Mouse (Mus musculus) heart, embryonic 16.5 days (tissue): ENCODE data around the gene Nfib. TPM values are rescaled to one million over a fixed set of nuclear protein-coding genes. Genes with fewer than 3 reads are reported as not detected.

Source experiments
- ATAC-seq: fragments of 200-750 bp; cut with Nextera tagmentation; replicated peaks from 2 replicates; pipeline ENCODE4 v1.8.0; 2017; ENCODE audit warnings: moderate number of reproducible peaks; ENCODE audit not compliant: insufficient read depth, low FRiP score; ENCODE audit errors: extremely low read depth
- H3K27ac ChIP-seq: fragments of 300-500 bp; sonication (generic); 2 replicates; pipeline ENCODE4 v1.5.1; 2014; ENCODE audit warnings: mild to moderate bottlenecking, low read length, control low read depth, moderate library complexity
- H3K27me3 ChIP-seq: fragments of 300-500 bp; sonication (generic); 2 replicates; pipeline ENCODE4 v1.6.1; 2014; ENCODE audit warnings: low read length, mixed read lengths; ENCODE audit not compliant: control insufficient read depth, insufficient read depth
- H3K36me3 ChIP-seq: fragments of 300-500 bp; sonication (generic); 2 replicates; pipeline ENCODE4 v1.6.1; 2014; ENCODE audit not compliant: control insufficient read depth, insufficient read depth
- H3K4me1 ChIP-seq: fragments of 300-500 bp; sonication (generic); 2 replicates; pipeline ENCODE4 v1.6.1; 2014; ENCODE audit warnings: low read length, mixed read lengths; ENCODE audit not compliant: control insufficient read depth, insufficient read depth
- H3K4me2 ChIP-seq: fragments of 300-500 bp; sonication (generic); 2 replicates; pipeline ENCODE4 v1.6.1; 2014; ENCODE audit warnings: low read depth, mild to moderate bottlenecking, control low read depth, low read length
- H3K4me3 ChIP-seq: fragments of 300-500 bp; sonication (generic); 2 replicates; pipeline ENCODE4 v1.5.1; 2014; ENCODE audit warnings: mild to moderate bottlenecking, control low read depth, low read length
- H3K9ac ChIP-seq: fragments of 300-500 bp; sonication (generic); 2 replicates; pipeline ENCODE4 v1.6.1; 2014; ENCODE audit warnings: low read length, control low read depth
- H3K9me3 ChIP-seq: fragments of 300-500 bp; sonication (generic); replicated peaks from 2 replicates; pipeline ENCODE4 v1.6.1; 2016; ENCODE audit warnings: low read length; ENCODE audit not compliant: control insufficient read depth
- WGBS: fragments of 180-500 bp; shearing (Covaris S2); extraction: QIAGEN DNeasy Blood & Tissue Kit; methylation state at CpG from one replicate; pipeline ENCODE4 v1.1.7; 2014; 5-methylcytosine and 5-hydroxymethylcytosine counted together
- polyA plus RNA-seq: library from polyadenylated mRNA; unstranded; fragments of >200 nt; fragmentation: Nextera tagmentation; extraction: Ambion mirVana; gene quantifications from 2 replicates; pipeline ENCODE4 v1.2.1, GENCODE M21; 2015

Nfib gene
- polyA plus RNA-seq, 1 experiment from 2014 or later = 56.7 TPM

DNA sequence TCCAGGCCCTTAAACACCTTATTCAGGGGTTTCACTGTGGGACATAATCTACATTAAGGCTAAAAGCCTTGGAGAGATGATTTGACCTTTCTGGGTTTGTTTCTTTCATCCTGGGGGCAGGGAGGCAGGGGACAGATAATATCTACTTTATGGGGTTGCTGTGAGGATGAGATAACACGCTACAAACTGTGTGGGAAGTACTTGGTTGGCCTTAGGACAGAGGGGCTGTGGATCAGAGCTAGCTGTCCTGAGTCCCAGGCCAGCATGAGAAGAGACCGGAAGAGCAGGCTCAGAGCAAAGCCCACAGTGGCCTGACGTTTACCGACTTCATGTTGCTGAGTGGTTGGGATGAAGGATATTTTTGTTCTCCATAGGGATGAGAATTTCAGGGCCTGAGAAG, 81.7 kb downstream of the Nfib start:
- H3K9ac ChIP-seq = no peak overlapping the region
- ATAC-seq = no peak
- WGBS = 54% methylated on average over 4 of the region's 4 CpGs
- H3K27me3 ChIP-seq = no peaks in the 10 kb centered on the region
- no peak overlapping the region for H3K4me3 ChIP-seq
- H3K4me2 ChIP-seq = no peak overlapping the region
- H3K9me3 ChIP-seq = no peaks in the 10 kb centered on the region
- no peaks in the 10 kb centered on the region for H3K36me3 ChIP-seq
- peaks cover 21% of the 10 kb centered on the region for H3K4me1 ChIP-seq
- peak overlapping the region; percentile 29; the same call in 1 of the 2 replicates for H3K27ac ChIP-seq

DNA sequence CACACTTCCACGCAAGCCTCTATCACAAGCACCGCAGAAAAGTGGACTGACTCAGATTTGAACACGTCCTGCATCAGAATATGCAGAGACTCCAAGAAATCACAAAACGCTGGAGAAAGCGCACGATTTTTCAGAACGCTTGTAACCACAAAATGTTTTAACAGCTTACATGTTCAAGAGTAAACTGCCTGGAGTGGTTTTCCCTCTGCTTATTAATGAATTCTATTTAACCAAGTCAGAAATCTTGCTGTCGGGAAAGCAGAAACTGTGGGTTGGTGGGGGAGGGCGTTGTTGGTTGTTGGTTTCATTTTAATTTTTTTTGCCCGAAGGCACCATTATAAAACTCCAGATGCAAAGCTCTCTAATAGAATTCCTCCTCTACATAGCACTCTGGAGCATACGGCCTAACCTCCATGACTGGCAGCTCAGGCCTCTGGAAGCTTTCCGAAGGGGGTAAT, 82.4 kb downstream of the Nfib start:
- Histone ChIP-seq H3K4me2 (peak overlapping the region; percentile 55; the same call in 1 of the 2 replicates), H3K4me1 (peaks cover 21% of the 10 kb centered on the region)
- 65% methylated on average over 12 of the region's 12 CpGs for WGBS

GRCm38 (mm10) chr4:82622321-82622836, 83.2 kb downstream of the Nfib start:
- Histone ChIP-seq H3K4me1 (peaks cover 21% of the 10 kb centered on the region), H3K27ac (peak overlapping the region; percentile 90), H3K9ac (peak overlapping the region; percentile 49), H3K36me3 (no peaks in the 10 kb centered on the region), H3K9me3 (no peaks in the 10 kb centered on the region), H3K4me2 (peak overlapping the region; percentile 55), H3K4me3 (peak overlapping the region; percentile 6), H3K27me3 (no peaks in the 10 kb centered on the region)
- peak; percentile 82 for ATAC-seq
- 4% methylated on average over 3 of the region's 3 CpGs for WGBS

More for the DNA sequence above, 82.4 kb downstream of the Nfib start:
- no peak for ATAC-seq
- Histone ChIP-seq H3K9ac (peak overlapping the region; percentile 29; the same call in 1 of the 2 replicates), H3K36me3 (no peaks in the 10 kb centered on the region), H3K9me3 (no peaks in the 10 kb centered on the region), H3K4me3 (no peak overlapping the region), H3K27ac (peak overlapping the region; percentile 90), H3K27me3 (no peaks in the 10 kb centered on the region)

GRCm38 (mm10) chr4:82619539-82619941, 86.0 kb downstream of the Nfib start:
- 50% methylated on average over 12 of the region's 12 CpGs for WGBS
- no peak for ATAC-seq
- Histone ChIP-seq H3K9me3 (no peaks in the 10 kb centered on the region), H3K36me3 (no peaks in the 10 kb centered on the region), H3K27me3 (no peaks in the 10 kb centered on the region), H3K9ac (no peak overlapping the region), H3K4me2 (no peak overlapping the region), H3K4me1 (peaks cover 21% of the 10 kb centered on the region), H3K27ac (no peak overlapping the region), H3K4me3 (no peak overlapping the region)

GRCm38 (mm10) chr4:82619003-82619402, 86.5 kb downstream of the Nfib start:
- H3K9me3 ChIP-seq = no peaks in the 10 kb centered on the region
- no peak overlapping the region for H3K9ac ChIP-seq
- no peak for ATAC-seq
- H3K27ac ChIP-seq = no peak overlapping the region
- 66% methylated on average over 2 of the region's 2 CpGs for WGBS
- no peaks in the 10 kb centered on the region for H3K36me3 ChIP-seq
- no peaks in the 10 kb centered on the region for H3K27me3 ChIP-seq
- H3K4me2 ChIP-seq = no peak overlapping the region
- H3K4me1 ChIP-seq = peaks cover 21% of the 10 kb centered on the region
- no peak overlapping the region for H3K4me3 ChIP-seq

- WGBS = 85% methylated on average over 10 of the region's 10 CpGs
- no peak for ATAC-seq
- H3K27me3 ChIP-seq = no peaks in the 10 kb centered on the region
- no peak overlapping the region for H3K27ac ChIP-seq
- H3K4me3 ChIP-seq = no peak overlapping the region
- H3K4me2 ChIP-seq = no peak overlapping the region
- H3K9ac ChIP-seq = no peak overlapping the region
- peaks cover 10% of the 10 kb centered on the region for H3K4me1 ChIP-seq
- no peaks in the 10 kb centered on the region for H3K9me3 ChIP-seq
- H3K36me3 ChIP-seq = no peaks in the 10 kb centered on the region
Observed at GRCm38 (mm10) chr4:82617257-82617656, 88.3 kb downstream of the Nfib start.

DNA sequence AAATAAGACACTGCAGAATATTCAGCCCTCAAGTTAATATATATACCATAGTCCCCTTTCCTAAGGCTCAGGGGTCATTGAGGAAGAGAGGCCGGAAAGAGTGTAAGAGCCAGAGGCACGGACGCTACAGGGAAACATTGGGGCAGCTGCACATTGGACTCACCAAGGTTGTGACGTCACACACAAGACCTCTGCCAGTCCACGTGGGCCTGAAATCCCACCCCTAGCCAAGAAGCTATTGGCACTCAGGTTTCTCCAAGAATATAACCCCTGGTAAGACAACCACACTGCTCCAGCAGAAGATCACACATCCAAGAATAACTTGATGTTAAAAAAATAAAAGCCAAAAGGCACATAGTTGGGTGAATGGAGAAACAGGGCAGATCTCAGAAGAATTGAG, 89.8 kb downstream of the Nfib start:
- no peak overlapping the region for H3K4me3 ChIP-seq
- WGBS = 84% methylated on average over 5 of the region's 5 CpGs
- no peaks in the 10 kb centered on the region for H3K36me3 ChIP-seq
- H3K4me1 ChIP-seq = no peaks in the 10 kb centered on the region
- H3K27me3 ChIP-seq = no peaks in the 10 kb centered on the region
- H3K9ac ChIP-seq = no peak overlapping the region
- H3K4me2 ChIP-seq = no peak overlapping the region
- ATAC-seq = no peak
- no peak overlapping the region for H3K27ac ChIP-seq
- H3K9me3 ChIP-seq = no peaks in the 10 kb centered on the region

GRCm38 (mm10) chr4:82614466-82614805, 91.1 kb downstream of the Nfib start:
- no peak for ATAC-seq
- Histone ChIP-seq H3K27ac (no peak overlapping the region), H3K36me3 (no peaks in the 10 kb centered on the region), H3K4me1 (peaks cover 3% of the 10 kb centered on the region; the same call in 1 of the 2 replicates), H3K4me2 (no peak overlapping the region), H3K9me3 (no peaks in the 10 kb centered on the region), H3K4me3 (no peak overlapping the region), H3K27me3 (no peaks in the 10 kb centered on the region), H3K9ac (no peak overlapping the region)
- 50% methylated on average over 7 of the region's 7 CpGs for WGBS

- Histone ChIP-seq H3K36me3 (no peaks in the 10 kb centered on the region), H3K27me3 (no peaks in the 10 kb centered on the region), H3K4me3 (no peak overlapping the region), H3K4me1 (peaks cover 3% of the 10 kb centered on the region; the same call in 1 of the 2 replicates), H3K9ac (no peak overlapping the region), H3K9me3 (no peaks in the 10 kb centered on the region), H3K27ac (no peak overlapping the region), H3K4me2 (no peak overlapping the region)
- WGBS = 52% methylated on average over 7 of the region's 7 CpGs
- ATAC-seq = no peak
Observed at GRCm38 (mm10) chr4:82613606-82614465, 91.7 kb downstream of the Nfib start.
